Mouse (Mus musculus): ENCODE measurements around the gene Pik3c2a. TPM values are rescaled to one million over a fixed set of nuclear protein-coding genes. Genes with fewer than 3 reads are reported as not detected.

Pik3c2a gene
- total RNA-seq, 1 experiment from 2014 or later: 58.4 TPM

DNA sequence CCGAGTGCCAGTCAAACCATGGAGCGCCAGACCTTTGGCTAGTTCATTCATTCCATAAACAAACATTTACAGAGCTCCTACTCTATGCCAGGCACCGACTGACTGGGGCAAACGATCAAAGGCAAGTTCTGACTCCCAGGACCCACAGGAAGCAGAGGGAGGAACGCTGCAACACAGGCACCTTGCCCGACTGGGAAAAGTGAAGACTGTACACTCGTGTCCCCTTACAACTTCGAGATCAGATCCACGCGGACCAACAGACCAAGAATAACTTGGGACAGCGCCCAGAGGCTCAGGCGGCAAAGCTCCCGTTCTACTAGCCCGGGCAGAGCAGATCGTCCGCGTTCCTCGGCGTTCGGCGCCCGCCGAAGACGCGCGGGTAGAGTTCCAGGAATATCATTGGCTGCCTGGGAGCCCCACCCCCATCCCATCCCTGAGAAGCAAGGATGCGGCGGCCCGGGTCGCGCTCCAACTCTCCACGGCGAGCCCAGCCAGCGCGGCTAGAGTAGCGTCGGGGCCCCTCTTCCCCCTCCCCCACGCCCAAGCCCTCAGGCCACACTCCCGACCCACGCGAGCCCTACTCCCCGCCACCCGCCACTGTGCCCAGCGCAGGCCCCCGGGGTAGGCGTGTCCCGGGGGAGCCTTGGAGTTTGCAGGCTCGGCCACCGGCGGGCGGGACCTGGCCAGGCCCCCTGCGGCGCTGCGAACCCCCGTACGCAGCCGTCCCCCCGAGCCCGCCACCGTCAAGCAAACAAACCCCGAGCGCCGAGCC is 136.0 kb downstream of the Pik3c2a start:
- no peak for ATAC-seq (ENCODE audit: extremely low read depth, insufficient number of reproducible peaks, low FRiP score, poor library complexity, severe bottlenecking)

DNA sequence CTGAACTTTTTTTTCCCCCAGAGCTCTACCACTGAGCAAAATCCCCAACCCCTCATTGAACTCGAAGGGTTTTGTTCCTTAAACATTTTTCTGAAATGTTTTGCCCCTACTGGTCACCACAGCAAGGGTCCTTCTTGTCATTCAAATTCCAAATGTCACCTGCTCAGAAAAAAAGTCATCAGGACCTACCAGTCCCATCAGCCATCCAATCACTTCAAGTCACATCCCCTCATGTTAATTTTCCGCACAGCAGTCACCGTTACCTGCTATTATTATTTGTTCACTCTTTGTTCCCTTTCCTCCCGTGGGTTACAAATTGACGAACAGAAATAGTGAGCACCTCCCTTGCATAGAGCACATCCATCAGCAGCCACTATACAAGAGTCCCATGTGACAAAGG is 136.6 kb downstream of the Pik3c2a start:
- no peak for ATAC-seq (ENCODE audit: extremely low read depth, insufficient number of reproducible peaks, low FRiP score, poor library complexity, severe bottlenecking)

DNA sequence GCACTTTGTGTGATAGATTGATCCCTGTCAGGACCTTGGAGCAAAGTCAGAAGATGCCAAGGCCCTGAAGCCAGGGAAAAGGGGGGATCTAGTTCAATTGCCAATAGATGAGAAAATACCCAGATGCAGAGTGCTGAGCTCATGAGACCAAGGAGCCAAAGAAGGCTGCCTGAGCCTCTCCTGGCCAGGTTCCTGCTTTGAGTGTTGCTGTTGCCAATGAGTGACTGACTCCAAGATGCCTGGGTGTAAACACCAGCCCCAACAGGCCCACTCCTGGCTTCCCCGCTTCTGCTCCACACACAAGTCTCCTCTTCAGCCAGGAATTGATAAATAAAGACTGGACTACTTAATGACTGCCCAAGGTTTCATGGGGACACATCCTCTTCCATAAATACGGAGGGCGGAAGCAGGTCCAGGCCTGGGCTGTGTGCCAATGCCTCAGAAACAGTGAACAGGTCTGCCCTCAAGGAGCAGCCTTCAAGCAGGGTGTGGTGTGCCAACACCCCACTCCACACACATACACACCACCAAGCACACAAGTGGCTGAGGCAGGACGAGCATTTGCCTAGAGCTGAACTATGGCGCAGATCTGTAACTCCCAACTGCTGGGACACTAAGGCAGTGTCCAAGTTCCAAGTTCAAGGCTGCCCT is 141.5 kb downstream of the Pik3c2a start:
- no peak for ATAC-seq (ENCODE audit: extremely low read depth, insufficient number of reproducible peaks, low FRiP score, poor library complexity, severe bottlenecking)

DNA sequence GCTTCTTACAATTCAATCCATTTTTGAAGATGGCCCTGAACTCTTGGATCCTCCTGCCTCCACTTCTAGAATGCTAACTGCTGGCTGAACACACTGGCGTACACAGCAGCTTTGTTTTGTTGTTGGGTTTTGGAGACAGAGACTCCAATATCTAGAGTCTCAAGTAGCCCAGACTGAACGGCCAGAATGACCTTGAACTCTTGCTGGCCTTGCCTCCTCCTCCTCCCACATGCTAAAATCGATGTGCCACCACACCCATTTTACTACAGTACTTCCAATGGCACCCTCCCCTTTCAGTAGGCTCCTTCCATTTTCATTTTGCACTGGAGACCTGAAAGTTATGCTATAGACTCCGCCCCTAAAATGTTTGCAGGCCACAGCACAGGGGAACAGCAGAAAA is 142.1 kb downstream of the Pik3c2a start:
- ATAC-seq (ENCODE audit: extremely low read depth, insufficient number of reproducible peaks, low FRiP score, poor library complexity, severe bottlenecking): no peak

DNA sequence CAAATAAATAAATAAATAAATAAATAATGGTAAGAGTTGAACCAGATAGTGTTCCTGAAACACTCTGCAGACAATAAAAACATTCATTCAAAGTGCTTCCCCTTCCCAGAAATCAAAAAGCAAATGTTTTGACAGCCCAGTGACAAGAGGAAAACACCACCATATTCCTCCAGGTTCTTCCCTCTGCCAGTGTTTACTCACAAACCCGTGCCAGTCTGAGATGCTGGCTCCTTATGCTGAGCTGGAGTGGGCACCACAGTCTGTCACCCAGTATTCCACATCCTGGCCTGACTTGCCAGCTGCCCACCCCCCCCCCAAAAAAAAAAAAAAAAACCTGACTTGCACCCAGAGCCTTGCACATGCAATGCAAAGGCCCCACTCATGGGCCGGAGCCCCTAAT is 144.4 kb downstream of the Pik3c2a start:
- ATAC-seq (ENCODE audit: extremely low read depth, insufficient number of reproducible peaks, low FRiP score, poor library complexity, severe bottlenecking): no peak

DNA sequence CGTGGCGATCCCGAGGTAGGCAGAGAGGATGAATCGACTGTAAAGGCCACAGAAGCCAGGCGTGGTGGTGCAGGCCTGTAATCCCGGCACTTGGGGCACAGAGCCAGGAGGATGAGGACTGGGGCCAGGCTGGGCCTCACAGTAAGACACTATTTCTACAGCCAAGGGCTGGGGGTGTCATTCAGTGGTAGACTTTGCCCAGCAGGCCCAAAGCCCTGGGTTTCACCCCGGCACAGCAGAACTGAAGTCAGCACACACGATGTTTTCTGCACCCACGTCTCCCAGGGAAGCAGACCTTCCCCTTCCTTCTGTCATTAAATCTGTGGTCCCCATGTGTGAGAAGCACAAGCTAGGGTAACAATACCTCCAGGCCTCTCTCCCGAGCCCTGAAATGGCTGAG is 144.9 kb downstream of the Pik3c2a start:
- ATAC-seq (ENCODE audit: extremely low read depth, insufficient number of reproducible peaks, low FRiP score, poor library complexity, severe bottlenecking): no peak

DNA sequence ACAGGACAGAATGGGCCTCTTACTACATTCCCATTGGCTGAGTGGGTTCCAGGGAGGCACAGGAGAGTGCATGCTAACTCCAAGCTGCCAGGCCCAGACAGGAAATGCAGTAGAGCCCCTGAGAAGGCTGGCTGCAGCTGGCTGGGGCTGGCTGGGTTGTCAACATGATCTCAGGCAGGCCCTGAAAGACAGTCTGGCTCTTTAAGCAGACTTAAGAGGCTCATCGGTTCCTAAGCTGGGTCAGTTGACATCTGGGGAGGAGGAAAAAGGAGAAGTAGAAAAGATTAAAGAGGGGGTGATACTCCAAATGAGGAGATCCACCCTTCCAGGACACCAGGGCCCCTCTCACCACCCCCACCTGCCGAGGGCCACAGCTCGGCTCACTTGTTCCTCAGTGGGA is 148.3 kb downstream of the Pik3c2a start:
- ATAC-seq (ENCODE audit: extremely low read depth, insufficient number of reproducible peaks, low FRiP score, poor library complexity, severe bottlenecking): no peak

DNA sequence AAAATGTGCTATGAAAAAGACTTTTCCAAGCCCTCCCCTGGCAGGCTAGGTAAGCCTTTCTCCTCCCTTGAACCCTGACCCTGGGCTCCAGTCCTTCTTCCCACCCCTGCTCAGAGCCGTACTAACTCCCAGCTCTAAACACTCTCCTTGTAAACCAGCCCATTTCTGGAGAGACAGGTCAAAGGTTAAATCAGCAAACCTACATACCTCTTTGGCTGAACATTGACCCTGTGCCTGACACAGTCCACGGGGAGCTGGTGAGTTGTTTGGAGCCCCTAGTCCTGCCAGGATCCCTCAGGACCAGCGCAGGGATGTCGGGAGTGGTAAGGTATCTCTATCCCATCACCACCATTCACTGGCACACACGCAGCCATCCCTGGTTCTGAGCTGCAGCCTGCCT is 150.9 kb downstream of the Pik3c2a start:
- ATAC-seq (ENCODE audit: extremely low read depth, insufficient number of reproducible peaks, low FRiP score, poor library complexity, severe bottlenecking): no peak

DNA sequence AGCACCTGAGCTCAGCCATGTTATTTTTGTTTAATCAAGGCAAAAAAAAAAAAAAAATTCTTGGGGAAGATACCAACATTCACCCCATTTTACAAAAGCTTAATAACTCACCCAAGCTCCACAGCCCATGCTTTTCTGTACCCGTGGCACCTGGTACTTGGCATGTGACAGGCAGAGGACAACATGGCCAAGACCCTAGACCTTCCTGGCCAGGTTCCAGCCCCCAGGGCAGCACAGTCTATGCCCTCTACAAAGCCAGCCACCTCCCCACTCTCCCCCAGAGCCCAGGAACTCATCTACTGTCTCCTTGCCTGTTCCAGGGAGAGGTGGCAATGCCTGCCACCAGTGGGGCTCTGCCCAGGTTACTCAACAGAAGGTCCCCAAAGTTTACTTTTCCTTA is 152.7 kb downstream of the Pik3c2a start:
- ATAC-seq (ENCODE audit: extremely low read depth, insufficient number of reproducible peaks, low FRiP score, poor library complexity, severe bottlenecking): no peak

DNA sequence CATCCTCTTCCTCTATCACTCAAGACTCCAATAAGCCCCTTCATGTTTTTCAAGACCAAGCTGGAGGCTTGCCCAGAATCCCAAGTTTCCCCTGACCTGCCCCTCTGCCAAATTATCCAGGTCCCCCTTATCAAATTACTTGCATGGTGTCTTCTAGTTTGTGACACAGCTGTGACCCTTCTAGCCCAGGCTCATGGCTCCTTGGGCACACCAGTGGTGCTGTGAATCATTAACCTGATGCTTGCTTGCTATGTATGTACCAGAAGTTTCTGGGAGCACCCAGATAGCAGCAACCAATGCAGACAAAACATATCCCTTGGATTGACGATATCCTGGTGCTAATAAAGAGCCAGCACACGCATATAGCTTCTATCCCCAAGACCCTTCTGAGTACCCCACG is 154.3 kb downstream of the Pik3c2a start:
- ATAC-seq (ENCODE audit: extremely low read depth, insufficient number of reproducible peaks, low FRiP score, poor library complexity, severe bottlenecking): no peak

DNA sequence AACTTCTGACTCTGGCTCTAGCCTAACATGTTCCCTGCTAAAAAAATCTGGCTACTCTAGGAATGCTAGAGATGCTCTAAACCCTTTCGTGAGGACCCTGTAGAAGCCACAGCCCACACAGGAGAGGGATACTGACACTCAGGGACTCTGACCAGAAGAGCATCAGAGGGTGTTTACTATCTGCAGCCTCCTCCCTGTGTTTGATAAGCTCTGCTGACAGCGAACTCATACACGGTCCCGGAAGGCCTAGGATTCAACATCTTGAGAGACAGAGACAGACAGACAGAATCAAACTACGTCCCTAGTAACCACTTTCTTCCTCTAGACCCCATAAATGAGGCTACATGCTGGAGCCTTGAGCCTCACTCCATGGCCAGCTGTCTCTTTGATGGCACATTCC is 155.3 kb downstream of the Pik3c2a start:
- no peak for ATAC-seq (ENCODE audit: extremely low read depth, insufficient number of reproducible peaks, low FRiP score, poor library complexity, severe bottlenecking)

Other genes with a start within 250 kb of the Pik3c2a start
- 2.3 and 5.4 TPM in 2 replicates for gene Plekha7, start 135.1 kb downstream of the Pik3c2a start, total RNA-seq (2017)
- 1,522 and 1,553 TPM in 2 replicates for gene Rps13, start 109.3 kb downstream of the Pik3c2a start, total RNA-seq (2017)
- 30.6 and 31.2 TPM in 2 replicates for gene Nucb2, start 60.9 kb upstream of the Pik3c2a start, total RNA-seq (2017)